Mouse (Mus musculus) adrenal gland, adult (tissue): ENCODE data around the gene Adgrl1.

Experiments
- DNase-seq, 2 experiments: peaks; one replicate each; pipeline ENCODE4 v3.0.0; 2022 to 2023; ENCODE audit warnings: low spot score in 1 of 2; ENCODE audit not compliant: inconsistent age in 2 of 2

Gene Adgrl1

DNA sequence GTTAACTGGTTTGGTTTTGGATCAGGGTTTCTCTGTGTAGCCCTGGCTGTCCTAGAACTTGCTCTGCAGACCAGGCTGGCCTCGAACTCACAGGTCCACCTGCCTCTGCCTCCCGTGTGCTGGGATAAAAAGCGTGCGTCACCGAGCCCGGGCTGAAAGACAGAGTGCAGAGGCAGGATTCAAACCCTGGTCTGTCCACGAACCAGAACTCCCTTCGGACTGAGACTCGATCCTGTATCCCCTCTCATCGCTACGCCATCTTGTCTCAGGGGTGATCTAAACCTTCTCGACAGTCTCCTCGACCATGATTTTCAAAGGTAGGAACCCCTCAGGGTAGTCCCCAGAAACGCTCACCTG, 54.8 kb downstream of the Adgrl1 start:
- no peak for DNase-seq

GRCm38 (mm10) chr8:83955106-83955957, 55.4 kb downstream of the Adgrl1 start, which contains the start of the genes Gm10644 and Asf1b:
Gene Gm10644, minus strand, starts transcription at chr8:83955205.
Gene Asf1b, plus strand, starts transcription at chr8:83955507.
- peak; percentile 99 for DNase-seq

- DNase-seq = no peak
Observed at GRCm38 (mm10) chr8:83955958-83956218, 56.0 kb downstream of the Adgrl1 start.

- DNase-seq = no peak
Observed at GRCm38 (mm10) chr8:83956789-83957188, 56.9 kb downstream of the Adgrl1 start.

GRCm38 (mm10) chr8:83964015-83964765, 64.3 kb downstream of the Adgrl1 start:
- DNase-seq = peak; percentile 77 to 92

- DNase-seq = no peak
Observed at GRCm38 (mm10) chr8:83967701-83968100, 67.8 kb downstream of the Adgrl1 start.

DNA sequence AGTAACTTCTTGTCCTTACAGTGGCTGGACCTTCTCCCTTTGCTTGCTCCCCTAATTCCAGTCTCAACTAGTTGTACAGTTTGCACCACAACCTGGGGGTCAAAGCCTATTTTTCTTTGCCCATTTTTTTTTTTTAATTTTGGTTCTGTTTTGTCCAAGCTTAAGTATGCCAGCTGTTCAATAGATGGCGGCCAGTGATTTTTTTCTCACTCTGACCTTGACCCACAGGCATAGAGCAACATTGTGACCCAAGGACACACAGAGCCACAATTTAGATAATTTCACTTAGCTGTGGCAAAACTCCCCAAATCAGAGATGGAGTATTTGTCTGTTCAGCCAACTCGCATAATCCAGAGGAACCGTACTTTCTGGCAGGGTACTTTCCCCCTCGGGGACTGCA, 71.2 kb downstream of the Adgrl1 start:
- peak; percentile 52 to 85 for DNase-seq

DNA sequence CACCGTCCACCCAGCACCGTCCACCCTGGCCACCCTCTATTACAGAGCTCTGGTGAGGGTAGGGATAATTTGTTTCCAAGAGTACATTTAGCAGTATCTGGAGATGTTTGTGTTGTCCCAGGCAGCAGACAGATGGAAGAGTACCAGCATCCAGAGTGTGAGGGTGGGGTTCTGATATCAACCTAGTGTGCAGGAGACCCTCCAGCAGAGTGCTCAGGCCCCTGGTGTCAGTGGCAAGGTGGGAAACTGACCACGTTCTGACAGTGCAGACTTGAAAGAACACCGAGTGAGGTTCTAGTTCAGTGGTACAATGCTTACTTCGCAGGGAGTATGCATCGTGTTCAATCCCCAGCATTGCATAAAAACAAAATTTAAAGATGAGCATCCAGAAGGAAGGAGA, 71.8 kb downstream of the Adgrl1 start:
- no peak for DNase-seq

- DNase-seq = peak; percentile 99
Observed at GRCm38 (mm10) chr8:83972150-83973120, 72.5 kb downstream of the Adgrl1 start, which contains the start of gene Prkaca. Gene Prkaca, plus strand, starts transcription at chr8:83972993.

DNA sequence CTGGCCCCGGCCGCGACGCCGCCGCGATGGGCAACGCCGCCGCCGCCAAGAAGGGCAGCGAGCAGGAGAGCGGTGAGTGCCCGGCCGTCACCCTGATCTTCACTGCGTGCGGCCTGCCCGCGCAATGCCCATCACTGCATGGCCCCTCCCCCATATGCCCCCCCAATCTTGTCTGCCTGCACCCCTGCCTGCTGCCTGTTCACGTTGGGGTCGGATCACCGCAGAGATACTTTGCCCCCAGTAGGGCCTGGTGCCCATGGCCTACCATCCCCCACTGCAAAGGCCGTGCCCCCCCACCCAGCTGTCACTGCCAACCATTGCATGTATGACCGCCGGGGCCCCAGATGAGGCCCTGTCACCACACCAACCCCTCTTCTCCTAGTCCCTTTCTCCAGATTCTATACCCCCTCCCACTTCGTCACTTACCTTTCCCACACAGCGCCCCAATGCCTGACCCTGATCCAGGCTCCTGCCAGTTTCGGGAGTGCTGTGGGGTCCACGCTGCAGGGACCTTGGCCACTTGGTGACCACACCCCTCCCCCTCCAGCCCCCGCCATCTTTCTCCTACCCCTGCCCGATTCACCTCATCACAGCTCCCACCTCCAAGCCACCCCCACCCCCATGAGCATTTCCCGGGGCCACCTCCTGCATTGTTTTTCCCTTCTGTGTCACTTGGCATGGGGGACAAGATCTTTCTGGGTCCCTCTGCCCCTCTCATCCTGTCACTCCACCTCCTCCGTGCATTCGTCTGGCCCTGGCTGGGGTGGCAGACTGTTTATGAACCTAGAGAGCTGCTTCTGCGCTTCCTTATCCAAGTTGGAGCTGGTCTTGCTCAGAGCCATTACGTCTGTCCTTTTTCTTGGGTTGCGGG, 73.5 kb downstream of the Adgrl1 start:
- DNase-seq = peak; percentile 31 to 76

DNA sequence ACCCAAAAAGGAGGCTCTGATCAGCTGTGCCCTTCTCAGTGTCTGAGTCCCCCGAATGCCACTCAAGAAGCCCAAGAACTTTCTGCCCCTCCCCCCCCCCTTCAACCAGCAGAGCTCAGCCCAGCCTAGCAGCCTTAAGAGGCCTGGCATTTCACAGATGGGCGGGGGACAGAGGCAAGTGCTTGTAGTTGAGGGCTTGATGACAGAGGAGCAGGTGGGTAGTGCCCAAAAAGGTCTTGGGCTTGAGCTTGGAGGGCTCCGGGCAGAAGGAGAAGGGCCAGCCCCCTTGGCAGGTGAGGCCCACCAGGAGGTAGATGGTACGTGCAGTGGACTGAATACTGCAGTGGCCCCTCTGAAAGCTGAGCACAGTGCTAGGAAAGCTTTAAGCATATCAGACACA, 74.6 kb downstream of the Adgrl1 start:
- peak in 1 of 2 experiments; percentile 43 for DNase-seq

GRCm38 (mm10) chr8:83976101-83976630, 76.3 kb downstream of the Adgrl1 start:
- peak; percentile 40 to 68 for DNase-seq

GRCm38 (mm10) chr8:83976779-83977350, 77.0 kb downstream of the Adgrl1 start:
- peak; percentile 35 to 60 for DNase-seq

GRCm38 (mm10) chr8:83977646-83978045, 77.7 kb downstream of the Adgrl1 start:
- peak; percentile 76 to 87 for DNase-seq

DNA sequence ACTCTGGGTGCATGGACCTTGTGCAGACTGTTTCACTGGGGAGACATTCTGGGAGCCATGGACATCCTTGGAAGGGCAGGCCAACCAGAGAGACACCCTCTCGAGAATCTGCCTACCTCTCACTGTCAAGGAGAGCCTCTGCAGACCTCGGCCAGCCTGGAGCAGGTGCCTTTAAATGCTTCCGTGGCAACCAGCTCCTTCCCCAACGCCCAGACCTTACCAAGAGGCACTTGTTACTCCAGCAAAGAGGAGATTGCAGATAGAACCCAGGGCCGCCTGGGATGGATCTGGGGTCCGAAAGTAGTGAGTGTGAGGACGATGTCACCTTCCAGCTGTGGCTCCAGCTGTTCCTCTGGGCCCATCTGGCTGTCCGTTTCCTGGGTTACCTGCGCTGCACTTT, 78.3 kb downstream of the Adgrl1 start:
- peak in 1 of 2 experiments; percentile 23 for DNase-seq

- DNase-seq = peak in 1 of 2 experiments; percentile 47
Observed at GRCm38 (mm10) chr8:83980250-83980649, 80.3 kb downstream of the Adgrl1 start.

- peak; percentile 33 to 58 for DNase-seq
Observed at GRCm38 (mm10) chr8:83980845-83981244, 80.9 kb downstream of the Adgrl1 start.

DNA sequence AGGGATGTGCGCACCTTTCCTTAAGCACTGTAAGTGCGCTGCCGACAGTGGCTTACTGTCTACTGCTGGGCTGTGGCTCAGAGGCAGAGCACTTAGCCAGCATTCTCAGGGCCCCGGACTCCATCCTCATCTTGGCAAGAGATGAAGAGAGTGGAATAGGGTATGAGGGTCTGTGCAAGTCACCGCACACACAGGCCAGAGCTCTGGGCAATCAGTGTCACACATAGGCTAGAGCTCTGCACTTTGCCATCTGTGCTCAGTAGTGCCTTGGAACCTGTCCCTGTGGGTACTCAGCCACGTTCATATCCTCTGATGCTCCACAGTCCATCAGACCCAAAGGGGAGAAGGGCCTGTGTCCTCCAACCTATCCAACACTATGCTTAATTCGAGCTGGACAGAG, 81.6 kb downstream of the Adgrl1 start:
- no peak for DNase-seq

GRCm38 (mm10) chr8:83982449-83982848, 82.5 kb downstream of the Adgrl1 start:
- no peak for DNase-seq
